Mouse (Mus musculus): ENCODE data around the gene Kcnj9. TPM values are rescaled to one million over a fixed set of nuclear protein-coding genes. Genes with fewer than 3 reads are reported as not detected.

The Kcnj9 gene
- polyA plus RNA-seq, 1 experiment, result 116 TPM

DNA sequence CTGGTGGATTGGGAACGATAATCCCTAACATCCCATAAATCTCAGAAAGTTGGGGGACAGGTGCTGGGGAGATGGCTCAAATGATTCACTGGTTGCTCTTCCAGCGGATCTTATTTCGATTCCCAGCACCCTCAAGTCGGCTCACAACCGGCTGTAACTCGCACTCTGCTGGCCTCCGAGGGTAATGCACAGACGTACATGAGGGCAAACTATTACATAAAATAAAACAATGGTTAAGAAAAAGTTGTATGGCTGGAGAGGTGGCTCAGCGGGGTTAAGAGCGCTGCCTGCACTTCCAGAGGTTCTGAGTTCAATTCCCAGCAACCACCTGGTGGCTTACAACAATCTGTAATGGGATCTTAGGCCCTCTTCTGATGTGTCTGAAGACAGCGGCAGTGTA is 2.4 kb downstream of the Kcnj9 start:
- H3K27ac ChIP-seq (ENCODE audit: insufficient read depth, low read length), result peak overlapping the region; percentile 32; the same call in 1 of the 2 replicates
- peak in 1 of 2 experiments; percentile 29 for DNase-seq
- WGBS, result 58% methylated on average over 11 of the region's 11 CpGs
- H3K4me3 ChIP-seq (replicated peaks; ENCODE audit: insufficient read depth, low read depth, low read length), result peak overlapping the region; percentile 31
- no peak for TF ChIP-seq POLR2A (IDR thresholded peaks at IDR 0.05; ENCODE audit: borderline replicate concordance, insufficient read depth, low read length)
- TF ChIP-seq CTCF (IDR thresholded peaks at IDR 0.05; ENCODE audit: borderline replicate concordance, insufficient read depth, low read depth, low read length), result peak; percentile 37
- H3K4me1 ChIP-seq (ENCODE audit: control insufficient read depth, insufficient read depth, low read length), result peaks cover 38% of the 10 kb centered on the region
- H3K27me3 ChIP-seq (ENCODE audit: control insufficient read depth, insufficient read depth, low read length), result no peaks in the 10 kb centered on the region

DNA sequence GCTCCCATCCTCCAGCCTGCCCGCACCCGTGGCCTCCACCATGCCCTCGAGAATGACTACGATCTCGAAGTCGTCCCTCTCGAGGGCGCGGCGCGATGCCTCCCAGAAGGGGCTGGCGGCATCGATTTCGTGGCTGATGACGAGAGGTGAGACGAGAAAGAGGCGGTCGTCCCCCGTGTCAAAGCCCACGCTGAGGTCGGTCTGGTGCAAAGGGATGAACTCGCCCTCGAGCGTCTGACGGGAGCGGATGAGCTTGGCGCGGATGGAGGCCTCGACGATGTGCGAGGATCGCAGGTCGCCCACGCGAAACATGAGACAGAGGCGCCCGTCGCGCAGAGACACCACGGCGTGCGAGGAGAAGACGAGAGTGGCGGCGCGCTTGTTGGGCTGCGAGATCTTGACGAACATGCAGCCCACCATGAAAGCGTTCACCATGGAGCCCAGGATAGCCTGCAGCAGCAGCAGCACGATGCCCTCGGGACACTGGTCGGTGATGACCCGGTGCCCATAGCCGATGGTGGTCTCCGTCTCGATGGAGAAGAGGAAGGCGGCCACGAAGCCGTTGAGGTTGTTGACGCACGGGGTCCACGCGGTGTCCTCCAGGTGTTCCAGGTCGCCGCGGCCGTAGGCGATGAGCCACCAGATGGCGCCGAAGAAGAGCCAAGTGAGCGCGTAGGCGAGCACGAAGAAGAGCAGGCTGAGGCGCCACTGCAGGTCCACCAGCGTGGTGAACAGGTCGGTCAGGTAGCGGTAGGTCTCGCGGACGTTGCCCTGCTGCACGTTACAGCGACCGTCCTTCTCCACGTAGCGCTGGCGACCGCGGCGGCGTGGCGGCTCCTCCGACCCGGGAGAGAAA is 3.2 kb downstream of the Kcnj9 start:
- peak overlapping the region; percentile 32 for H3K27ac ChIP-seq (ENCODE audit: insufficient read depth, low read length)
- 22% methylated on average over 94 of the region's 94 CpGs for WGBS

DNA sequence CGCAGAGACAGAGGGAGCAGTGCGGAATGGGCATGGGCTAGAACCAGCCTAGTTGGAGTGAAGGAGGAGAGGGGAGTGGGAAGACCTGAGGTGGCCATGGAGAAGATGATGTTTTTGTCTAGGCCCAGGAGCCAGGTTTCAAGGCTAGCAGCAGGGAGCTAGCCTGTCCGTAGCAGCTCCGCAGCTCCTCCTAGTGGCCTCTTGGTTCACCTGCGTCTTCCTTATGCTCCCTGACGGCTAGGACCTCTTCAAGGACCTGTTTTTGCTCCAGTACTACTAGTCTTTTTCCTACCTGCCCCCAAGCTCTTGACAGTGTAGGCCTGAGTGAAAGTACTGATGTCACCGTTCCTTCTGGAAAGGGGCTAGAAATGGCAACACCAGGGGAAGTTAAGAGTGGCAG is 4.4 kb downstream of the Kcnj9 start:
- peak; percentile 86 to 89 for DNase-seq
- TF ChIP-seq CTCF (IDR thresholded peaks at IDR 0.05; ENCODE audit: borderline replicate concordance, insufficient read depth, low read depth, low read length) (peak; percentile 95), POLR2A (IDR thresholded peaks at IDR 0.05; ENCODE audit: borderline replicate concordance, insufficient read depth, low read length) (no peak; the same call in 1 of the 2 replicates)
- 21% methylated on average over 7 of the region's 7 CpGs for WGBS
- no peaks in the 10 kb centered on the region for H3K27me3 ChIP-seq (ENCODE audit: control insufficient read depth, insufficient read depth, low read length)
- H3K4me1 ChIP-seq (ENCODE audit: control insufficient read depth, insufficient read depth, low read length), result peaks cover 37% of the 10 kb centered on the region
- peak overlapping the region; percentile 21 for H3K27ac ChIP-seq (ENCODE audit: insufficient read depth, low read length)
- peak overlapping the region; percentile 44 for H3K4me3 ChIP-seq (replicated peaks; ENCODE audit: insufficient read depth, low read depth, low read length)

More for the DNA sequence above, 3.2 kb downstream of the Kcnj9 start:
- DNase-seq, result peak; percentile 92
- Histone ChIP-seq H3K4me3 (replicated peaks; ENCODE audit: insufficient read depth, low read depth, low read length) (peak overlapping the region; percentile 31), H3K4me1 (ENCODE audit: control insufficient read depth, insufficient read depth, low read length) (peaks cover 33% of the 10 kb centered on the region), H3K27me3 (ENCODE audit: control insufficient read depth, insufficient read depth, low read length) (no peaks in the 10 kb centered on the region)
- peak; percentile 41; the same call in 1 of the 2 replicates for TF ChIP-seq POLR2A (IDR thresholded peaks at IDR 0.05; ENCODE audit: borderline replicate concordance, insufficient read depth, low read length)
- peak; percentile 67; the same call in 1 of the 2 replicates for TF ChIP-seq CTCF (IDR thresholded peaks at IDR 0.05; ENCODE audit: borderline replicate concordance, insufficient read depth, low read depth, low read length)

DNA sequence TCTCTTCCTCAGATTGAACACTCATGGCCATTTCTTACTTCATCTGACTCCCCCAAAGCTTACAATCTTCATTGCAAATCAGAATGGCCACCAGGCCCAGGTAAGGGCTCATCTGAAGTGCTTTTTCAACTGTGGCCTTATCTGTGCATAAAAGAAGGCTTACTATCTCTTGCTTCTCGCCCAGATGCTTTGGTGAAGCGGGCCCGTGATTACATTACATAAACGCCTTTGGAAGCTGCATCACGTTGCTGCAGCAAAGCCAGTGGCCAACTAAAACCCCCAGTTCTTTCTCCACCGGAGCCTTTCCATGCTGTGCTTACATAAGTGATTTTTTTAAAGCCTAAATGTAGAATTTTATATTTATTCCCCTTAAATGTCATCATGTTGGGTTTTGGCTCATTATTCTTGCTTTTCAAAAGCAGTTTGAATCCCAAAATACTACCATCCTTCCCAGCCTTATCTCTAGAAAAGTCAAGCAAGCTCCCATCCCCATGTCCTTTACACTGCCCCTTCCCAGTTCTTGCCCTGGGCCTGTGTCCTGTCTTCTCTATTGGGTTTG is 5.2 kb downstream of the Kcnj9 start:
- Histone ChIP-seq H3K27ac (ENCODE audit: insufficient read depth, low read length) (peak overlapping the region; percentile 21; the same call in 1 of the 2 replicates), H3K4me1 (ENCODE audit: control insufficient read depth, insufficient read depth, low read length) (peaks cover 41% of the 10 kb centered on the region), H3K27me3 (ENCODE audit: control insufficient read depth, insufficient read depth, low read length) (no peaks in the 10 kb centered on the region), H3K4me3 (replicated peaks; ENCODE audit: insufficient read depth, low read depth, low read length) (no peak overlapping the region)
- no peak for DNase-seq
- no peak for TF ChIP-seq CTCF (IDR thresholded peaks at IDR 0.05; ENCODE audit: borderline replicate concordance, insufficient read depth, low read depth, low read length)
- no peak for TF ChIP-seq POLR2A (IDR thresholded peaks at IDR 0.05; ENCODE audit: borderline replicate concordance, insufficient read depth, low read length)
- WGBS, result 59% methylated on average over 6 of the region's 6 CpGs

DNA sequence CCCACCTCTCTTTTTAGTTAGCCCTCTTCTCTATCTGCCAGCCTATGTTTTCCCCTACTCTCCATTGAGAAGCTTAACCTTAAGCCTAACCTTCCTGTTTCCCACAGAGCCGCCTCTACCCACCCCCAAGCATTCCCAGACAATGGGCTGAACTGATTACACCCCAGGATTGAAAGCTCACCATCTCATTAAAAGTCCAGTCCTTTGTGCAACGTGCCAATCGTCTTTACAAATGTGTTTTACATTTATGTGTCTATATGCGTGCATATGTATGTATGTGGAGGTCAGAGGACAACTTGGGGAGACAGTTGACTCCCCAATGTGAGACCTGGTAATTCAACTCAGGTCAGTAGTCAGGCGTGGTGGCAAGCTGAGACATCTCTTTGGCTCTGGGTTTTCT is 5.8 kb downstream of the Kcnj9 start:
- Histone ChIP-seq H3K4me3 (replicated peaks; ENCODE audit: insufficient read depth, low read depth, low read length) (no peak overlapping the region), H3K27me3 (ENCODE audit: control insufficient read depth, insufficient read depth, low read length) (no peaks in the 10 kb centered on the region), H3K4me1 (ENCODE audit: control insufficient read depth, insufficient read depth, low read length) (peaks cover 46% of the 10 kb centered on the region), H3K27ac (ENCODE audit: insufficient read depth, low read length) (no peak overlapping the region)
- TF ChIP-seq CTCF (IDR thresholded peaks at IDR 0.05; ENCODE audit: borderline replicate concordance, insufficient read depth, low read depth, low read length) (no peak), POLR2A (IDR thresholded peaks at IDR 0.05; ENCODE audit: borderline replicate concordance, insufficient read depth, low read length) (no peak)
- WGBS, result 45% methylated on average over 5 of the region's 5 CpGs
- DNase-seq, result no peak

DNA sequence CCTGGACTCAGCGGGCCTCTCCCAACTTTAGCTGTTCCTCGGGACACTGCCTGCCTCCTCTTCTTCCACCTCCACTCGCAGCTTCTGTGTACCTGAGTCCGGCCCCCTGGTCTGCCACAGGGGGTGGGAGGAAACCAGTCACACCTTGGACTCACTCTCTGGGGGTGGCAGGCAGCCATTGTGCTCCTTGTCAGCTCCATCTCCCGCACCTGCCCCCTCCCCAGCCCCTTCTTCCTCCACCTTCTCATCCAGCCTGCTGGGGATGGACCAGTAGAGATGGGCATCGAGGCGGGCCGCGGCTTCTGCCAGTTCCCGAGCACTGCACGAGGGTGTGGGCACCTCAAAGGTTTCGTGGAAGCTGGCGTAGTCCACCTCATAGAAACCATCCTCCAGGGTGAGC is 6.4 kb downstream of the Kcnj9 start:
- Histone ChIP-seq H3K4me3 (replicated peaks; ENCODE audit: insufficient read depth, low read depth, low read length) (no peak overlapping the region), H3K27me3 (ENCODE audit: control insufficient read depth, insufficient read depth, low read length) (no peaks in the 10 kb centered on the region), H3K4me1 (ENCODE audit: control insufficient read depth, insufficient read depth, low read length) (peaks cover 51% of the 10 kb centered on the region), H3K27ac (ENCODE audit: insufficient read depth, low read length) (no peak overlapping the region)
- peak in 1 of 2 experiments; percentile 36 for DNase-seq
- no peak for TF ChIP-seq CTCF (IDR thresholded peaks at IDR 0.05; ENCODE audit: borderline replicate concordance, insufficient read depth, low read depth, low read length)
- TF ChIP-seq POLR2A (IDR thresholded peaks at IDR 0.05; ENCODE audit: borderline replicate concordance, insufficient read depth, low read length), result no peak
- 60% methylated on average over 13 of the region's 13 CpGs for whole genome bisulfite sequencing

DNA sequence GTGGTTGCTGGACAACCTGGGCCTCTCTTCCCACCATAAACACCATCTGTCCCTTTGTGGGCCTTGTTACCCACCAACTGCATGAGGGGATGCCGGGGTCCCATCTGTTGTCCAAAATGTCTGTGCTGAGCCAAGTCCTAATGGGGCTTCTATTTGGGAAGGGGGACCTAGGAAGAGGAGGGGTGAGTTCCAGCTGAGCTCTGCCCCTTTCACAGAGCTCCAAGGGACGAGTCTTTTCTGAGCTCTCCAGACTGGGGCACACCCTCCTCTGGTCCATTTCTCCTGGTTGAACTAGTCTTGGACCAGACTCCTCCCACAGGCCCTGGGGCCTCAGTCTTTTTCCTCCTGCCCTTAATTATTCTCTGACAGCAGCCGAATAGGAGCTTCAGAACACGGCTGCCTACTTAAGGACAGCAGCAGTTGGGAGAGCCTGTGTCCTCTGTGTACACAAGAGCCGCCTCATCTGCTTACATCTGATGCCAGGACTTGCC is 9.2 kb downstream of the Kcnj9 start:
- peak in 1 of 2 experiments; percentile 48 for DNase-seq
- 4% methylated on average over 5 of the region's 5 CpGs for WGBS
- Histone ChIP-seq H3K4me3 (replicated peaks; ENCODE audit: insufficient read depth, low read depth, low read length) (no peak overlapping the region), H3K27me3 (ENCODE audit: control insufficient read depth, insufficient read depth, low read length) (no peaks in the 10 kb centered on the region), H3K27ac (ENCODE audit: insufficient read depth, low read length) (peak overlapping the region; percentile 41; the same call in 1 of the 2 replicates), H3K4me1 (ENCODE audit: control insufficient read depth, insufficient read depth, low read length) (peaks cover 61% of the 10 kb centered on the region)
- TF ChIP-seq POLR2A (IDR thresholded peaks at IDR 0.05; ENCODE audit: borderline replicate concordance, insufficient read depth, low read length) (no peak; the same call in 1 of the 2 replicates), CTCF (IDR thresholded peaks at IDR 0.05; ENCODE audit: borderline replicate concordance, insufficient read depth, low read depth, low read length) (no peak)
